Mouse (Mus musculus): ENCODE results near the gene Mthfd1l. TPM values are rescaled to one million over a fixed set of nuclear protein-coding genes. Genes with fewer than 3 reads are reported as not detected.

Gene Mthfd1l
- polyA plus RNA-seq (2012; rRNA removed): 2.2 and 3.0 TPM in 2 replicates

GRCm38 (mm10) chr10:3972981-3973588 lies at the start of gene Mthfd1l:
Gene Mthfd1l, plus strand, starts transcription at chr10:3973118.
- 1% methylated on average over 40 of the region's 40 CpGs for WGBS
- DNase-seq (ENCODE audit: low read depth, low spot score): no peak

GRCm38 (mm10) chr10:3928008-3928545 lies 44.8 kb upstream of the Mthfd1l start:
- DNase-seq (ENCODE audit: low read depth, low spot score): no peak
- WGBS: 84% methylated on average over 4 of the region's 4 CpGs

- no peak for DNase-seq (ENCODE audit: low read depth, low spot score)
These were observed 41.1 kb upstream of the Mthfd1l start for GRCm38 (mm10) chr10:3931831-3932230.

GRCm38 (mm10) chr10:3933311-3933940 lies 39.5 kb upstream of the Mthfd1l start:
- no peak for DNase-seq (ENCODE audit: low read depth, low spot score)
- 79% methylated on average over 12 of the region's 12 CpGs for WGBS

GRCm38 (mm10) chr10:3936864-3937263 lies 36.1 kb upstream of the Mthfd1l start:
- DNase-seq (ENCODE audit: low read depth, low spot score): no peak

GRCm38 (mm10) chr10:3939895-3940595 lies 32.9 kb upstream of the Mthfd1l start:
- 91% methylated on average over 11 of the region's 11 CpGs for WGBS

GRCm38 (mm10) chr10:3940596-3940975 lies 32.3 kb upstream of the Mthfd1l start:
- DNase-seq (ENCODE audit: low read depth, low spot score): no peak
- WGBS: 92% methylated on average over 6 of the region's 6 CpGs

More at GRCm38 (mm10) chr10:3939895-3940595, 32.9 kb upstream of the Mthfd1l start:
- DNase-seq (ENCODE audit: low read depth, low spot score): no peak

GRCm38 (mm10) chr10:3941054-3941757 lies 31.7 kb upstream of the Mthfd1l start:
- peak; percentile 54 for DNase-seq (ENCODE audit: low read depth, low spot score)
- WGBS: 22% methylated on average over 11 of the region's 11 CpGs

GRCm38 (mm10) chr10:3942289-3942688 lies 30.6 kb upstream of the Mthfd1l start:
- 70% methylated on average over 6 of the region's 6 CpGs for WGBS

GRCm38 (mm10) chr10:3943492-3944395 lies 29.2 kb upstream of the Mthfd1l start:
- peak; percentile 58 for DNase-seq (ENCODE audit: low read depth, low spot score)
- WGBS: 18% methylated on average over 10 of the region's 10 CpGs

More at GRCm38 (mm10) chr10:3942289-3942688, 30.6 kb upstream of the Mthfd1l start:
- DNase-seq (ENCODE audit: low read depth, low spot score): no peak

- WGBS: 95% methylated on average over 17 of the region's 17 CpGs
These were observed 26.0 kb upstream of the Mthfd1l start for GRCm38 (mm10) chr10:3946871-3947270.

GRCm38 (mm10) chr10:3947346-3947745 lies 25.6 kb upstream of the Mthfd1l start:
- no peak for DNase-seq (ENCODE audit: low read depth, low spot score)
- WGBS: 96% methylated on average over 7 of the region's 7 CpGs

More at GRCm38 (mm10) chr10:3946871-3947270, 26.0 kb upstream of the Mthfd1l start:
- no peak for DNase-seq (ENCODE audit: low read depth, low spot score)

- no peak for DNase-seq (ENCODE audit: low read depth, low spot score)
- WGBS: 89% methylated on average over 6 of the region's 6 CpGs
These were observed 23.6 kb upstream of the Mthfd1l start for GRCm38 (mm10) chr10:3949306-3949705.

GRCm38 (mm10) chr10:3956471-3956870 lies 16.4 kb upstream of the Mthfd1l start:
- DNase-seq (ENCODE audit: low read depth, low spot score): no peak
- 94% methylated on average over 22 of the region's 22 CpGs for WGBS

- DNase-seq (ENCODE audit: low read depth, low spot score): no peak
- WGBS: 76% methylated on average over 5 of the region's 5 CpGs
These were observed 14.3 kb upstream of the Mthfd1l start for GRCm38 (mm10) chr10:3958591-3958990.

GRCm38 (mm10) chr10:3969026-3969425 lies 3.9 kb upstream of the Mthfd1l start:
- WGBS: 26% methylated on average over 3 of the region's 3 CpGs
- DNase-seq (ENCODE audit: low read depth, low spot score): no peak

- WGBS: 85% methylated on average over 9 of the region's 9 CpGs
These were observed 681 bp upstream of the Mthfd1l start for GRCm38 (mm10) chr10:3972237-3972636.

GRCm38 (mm10) chr10:3973589-3974070 lies 712 bp downstream of the Mthfd1l start:
- no peak for DNase-seq (ENCODE audit: low read depth, low spot score)
- under 1% methylated on average over 39 of the region's 39 CpGs for WGBS

More at GRCm38 (mm10) chr10:3972237-3972636, 681 bp upstream of the Mthfd1l start:
- no peak for DNase-seq (ENCODE audit: low read depth, low spot score)

GRCm38 (mm10) chr10:3974380-3974779 lies 1.5 kb downstream of the Mthfd1l start:
- WGBS: 66% methylated on average over 3 of the region's 3 CpGs
- no peak for DNase-seq (ENCODE audit: low read depth, low spot score)
